Mouse (Mus musculus) ES-Bruce4 (cell line): ENCODE measurements at regions not wholly inside any gene's neighbourhood (a gene's known extent, or its start where the extent isn't known, plus 50 kb on each side); places are given as distances from the start of the nearest gene placed in this dataset.

ENCODE experiments used
- H3K27ac ChIP-seq: 2 replicates; pipeline ENCODE4 v1.5.1; 2012; ENCODE audit warnings: low read length, inconsistent platforms; ENCODE audit not compliant: insufficient read depth
- H3K27me3 ChIP-seq: 2 replicates; pipeline ENCODE4 v1.6.1; 2012; ENCODE audit warnings: mild to moderate bottlenecking, low read length, inconsistent platforms; ENCODE audit not compliant: control insufficient read depth, poor library complexity, insufficient read depth, severe bottlenecking
- H3K36me3 ChIP-seq: 2 replicates; pipeline ENCODE4 v1.6.1; 2012; ENCODE audit warnings: inconsistent platforms, mild to moderate bottlenecking, low read length, moderate library complexity; ENCODE audit not compliant: control insufficient read depth, poor library complexity, insufficient read depth, severe bottlenecking
- H3K4me1 ChIP-seq: one replicate; pipeline ENCODE4 v1.8.1; 2011; ENCODE audit warnings: low read length; ENCODE audit not compliant: control insufficient read depth, insufficient read depth
- H3K4me3 ChIP-seq: 2 replicates; pipeline ENCODE4 v1.5.1; 2011; ENCODE audit warnings: low read depth, mild to moderate bottlenecking, low read length
- H3K9ac ChIP-seq: 2 replicates; pipeline ENCODE4 v1.6.1; 2012; ENCODE audit warnings: low read depth, mild to moderate bottlenecking, inconsistent platforms; ENCODE audit not compliant: poor library complexity, severe bottlenecking
- H3K9me3 ChIP-seq: replicated peaks from 2 replicates; pipeline ENCODE4 v1.6.1; 2012; ENCODE audit warnings: mild to moderate bottlenecking, low read length, inconsistent platforms; ENCODE audit not compliant: control insufficient read depth, poor library complexity, insufficient read depth, severe bottlenecking
- CTCF ChIP-seq: IDR thresholded peaks from one replicate; pipeline ENCODE4 v1.8.1; 2011; ENCODE audit warnings: low read depth, low read length
- EP300 ChIP-seq: IDR thresholded peaks from 2 replicates; pipeline ENCODE4 v1.6.1; 2011; ENCODE audit warnings: low read depth, low read length; ENCODE audit not compliant: insufficient read depth
- POLR2A ChIP-seq: IDR thresholded peaks from one replicate; pipeline ENCODE4 v1.8.1; 2011; ENCODE audit warnings: low read length; ENCODE audit not compliant: insufficient read depth

DNA sequence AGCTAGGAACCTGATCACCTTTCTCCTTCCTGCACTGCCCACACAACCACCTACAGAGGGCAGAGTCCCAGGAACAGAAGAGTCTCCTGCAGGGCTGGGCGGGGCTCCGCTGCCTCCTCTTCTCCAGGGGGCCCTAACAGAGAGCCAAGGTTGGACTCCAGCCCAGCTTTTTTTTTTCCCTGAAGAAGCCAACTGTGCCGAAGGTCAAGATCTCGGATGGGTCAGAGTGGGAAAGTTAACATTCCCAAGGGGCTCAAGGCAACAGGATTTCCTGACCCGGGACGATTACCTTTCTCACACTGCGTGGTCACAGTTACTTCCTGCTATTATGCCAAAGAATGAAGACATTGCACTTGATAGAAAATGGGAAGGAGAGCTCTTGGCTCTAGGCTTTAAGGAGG is 156.2 kb upstream of the Gli2 start:
- no peaks in the 10 kb centered on the region for H3K9me3 ChIP-seq
- no peak for TF ChIP-seq CTCF
- no peak for TF ChIP-seq POLR2A
- TF ChIP-seq EP300, result no peak
- no peaks in the 10 kb centered on the region for H3K27me3 ChIP-seq
- H3K9ac ChIP-seq, result no peak overlapping the region
- H3K4me3 ChIP-seq, result no peak overlapping the region
- H3K36me3 ChIP-seq, result no peaks in the 10 kb centered on the region
- H3K27ac ChIP-seq, result no peak overlapping the region
- H3K4me1 ChIP-seq, result no peaks in the 10 kb centered on the region

DNA sequence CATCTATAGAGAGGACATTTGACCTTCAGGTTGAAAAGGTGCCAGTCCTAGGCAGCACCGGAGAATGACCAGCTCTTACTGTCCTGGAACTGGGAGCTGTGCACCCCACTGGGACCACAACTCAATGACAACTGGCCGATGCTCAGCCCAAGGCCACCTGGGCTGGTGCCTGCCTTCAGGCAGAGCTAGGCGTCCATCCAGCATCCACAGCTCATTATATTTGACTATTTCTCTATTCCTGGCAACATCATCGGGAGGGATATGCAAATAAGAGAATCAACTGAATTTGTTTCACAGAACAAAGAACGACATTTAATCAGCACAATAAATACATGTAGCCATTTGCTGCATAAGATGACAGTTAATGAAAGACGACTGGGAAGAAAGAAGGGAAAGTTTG is 149.0 kb upstream of the Gli2 start:
- Histone ChIP-seq H3K4me3 (no peak overlapping the region), H3K4me1 (no peaks in the 10 kb centered on the region), H3K27ac (no peak overlapping the region), H3K27me3 (no peaks in the 10 kb centered on the region), H3K36me3 (no peaks in the 10 kb centered on the region), H3K9me3 (no peaks in the 10 kb centered on the region), H3K9ac (no peak overlapping the region)
- TF ChIP-seq CTCF (no peak), EP300 (no peak)

DNA sequence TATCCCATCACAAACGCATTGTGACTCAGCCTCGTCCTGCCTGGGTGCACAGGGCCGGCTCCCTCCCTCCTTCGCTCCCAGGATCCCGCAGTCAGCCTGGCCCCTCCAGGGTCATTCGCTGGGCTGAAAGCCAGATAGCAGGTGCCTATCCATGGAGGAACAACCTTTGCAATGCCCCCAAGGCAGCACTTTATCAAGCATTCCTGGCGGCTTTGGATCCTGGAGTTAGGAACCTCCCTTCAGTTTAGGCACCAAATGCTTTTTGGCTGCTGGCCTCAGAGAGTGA is 143.9 kb upstream of the Gli2 start:
- TF ChIP-seq POLR2A (no peak), EP300 (no peak), CTCF (no peak)
- no peak overlapping the region for H3K27ac ChIP-seq
- no peak overlapping the region for H3K4me3 ChIP-seq
- H3K9me3 ChIP-seq, result no peaks in the 10 kb centered on the region
- H3K27me3 ChIP-seq, result no peaks in the 10 kb centered on the region
- no peak overlapping the region for H3K9ac ChIP-seq
- H3K4me1 ChIP-seq, result no peaks in the 10 kb centered on the region
- no peaks in the 10 kb centered on the region for H3K36me3 ChIP-seq

DNA sequence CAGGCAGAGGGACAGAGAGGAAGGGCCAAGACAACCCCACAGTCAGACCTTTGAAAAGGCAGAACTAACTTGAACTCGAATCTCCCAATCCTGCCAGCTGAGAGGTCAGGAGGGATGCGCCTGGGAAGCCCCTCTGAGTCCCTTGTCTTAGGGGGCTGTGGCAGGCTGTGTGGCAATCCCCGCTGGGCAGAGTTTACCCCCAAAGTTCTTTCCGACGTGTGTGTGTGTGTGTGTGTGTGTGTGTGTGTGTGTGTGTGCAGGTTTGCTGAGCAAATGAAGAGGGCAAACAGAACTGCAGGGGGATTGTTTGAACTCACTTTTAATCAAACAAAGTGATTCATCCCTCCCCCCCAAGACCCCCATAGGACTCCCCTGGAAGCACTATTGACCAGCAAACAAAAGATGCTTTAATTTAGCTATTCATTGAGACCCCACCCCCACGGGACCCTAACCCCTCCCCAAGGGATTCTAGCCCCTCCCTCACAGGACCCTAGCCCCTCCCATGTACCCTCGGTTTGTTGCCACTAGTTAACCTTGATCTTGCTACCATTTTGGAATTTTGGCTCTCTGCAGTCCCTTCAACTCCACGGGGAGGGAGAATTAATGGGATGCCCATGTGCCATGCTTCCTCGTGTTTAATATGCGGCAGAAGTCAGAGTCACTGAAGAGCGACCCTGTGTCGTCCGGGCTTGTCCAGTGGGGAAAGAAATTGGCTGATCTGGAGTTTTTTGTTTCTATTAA is 143.4 kb upstream of the Gli2 start:
- no peaks in the 10 kb centered on the region for H3K27me3 ChIP-seq
- no peak overlapping the region for H3K4me3 ChIP-seq
- no peak overlapping the region for H3K27ac ChIP-seq
- no peak overlapping the region for H3K9ac ChIP-seq
- no peaks in the 10 kb centered on the region for H3K36me3 ChIP-seq
- TF ChIP-seq POLR2A (no peak), CTCF (no peak), EP300 (no peak)
- H3K9me3 ChIP-seq, result no peaks in the 10 kb centered on the region
- no peaks in the 10 kb centered on the region for H3K4me1 ChIP-seq

DNA sequence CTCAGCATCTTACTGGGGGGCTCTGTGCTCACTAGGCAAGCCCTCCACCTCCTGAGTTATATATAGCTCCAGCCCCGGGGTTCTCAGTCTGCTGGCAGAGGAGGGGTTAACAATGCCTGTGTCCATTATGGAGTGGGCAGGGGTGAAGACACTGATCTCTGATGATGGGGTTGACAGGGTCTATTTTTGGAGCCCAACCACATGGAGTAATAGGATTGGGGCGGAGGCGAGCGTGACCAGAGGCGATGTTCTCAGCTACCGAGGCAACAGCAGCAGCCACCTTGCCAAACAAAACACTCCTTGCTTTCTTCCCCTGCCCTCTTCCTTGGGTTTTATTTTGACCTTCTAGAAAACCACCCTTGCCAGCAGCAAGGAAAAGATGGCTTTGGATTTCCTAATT is 141.1 kb upstream of the Gli2 start:
- Histone ChIP-seq H3K27me3 (no peaks in the 10 kb centered on the region), H3K36me3 (no peaks in the 10 kb centered on the region), H3K9ac (no peak overlapping the region), H3K27ac (no peak overlapping the region), H3K9me3 (no peaks in the 10 kb centered on the region), H3K4me1 (no peaks in the 10 kb centered on the region), H3K4me3 (no peak overlapping the region)
- TF ChIP-seq CTCF, result no peak
- no peak for TF ChIP-seq EP300
- no peak for TF ChIP-seq POLR2A

DNA sequence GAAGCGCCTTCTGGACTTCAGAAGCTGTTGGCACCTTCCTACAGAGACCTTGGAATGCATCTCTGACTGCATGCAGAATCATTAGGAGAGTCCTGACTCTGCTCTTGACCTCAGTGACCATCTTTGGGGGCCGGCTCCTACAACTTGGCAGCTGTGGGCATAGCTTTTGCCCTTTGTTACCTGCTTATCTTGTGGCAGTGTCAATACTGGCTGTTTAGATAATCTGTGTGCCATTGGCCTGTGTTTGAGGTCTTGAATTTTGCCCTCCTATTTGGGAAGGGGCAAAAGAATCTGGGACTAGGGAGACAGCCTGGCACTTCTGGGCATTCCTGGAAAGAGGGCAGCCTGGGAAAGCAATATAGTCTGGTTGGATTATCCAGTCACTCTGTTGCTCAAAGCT is 137.8 kb upstream of the Gli2 start:
- Histone ChIP-seq H3K9ac (no peak overlapping the region), H3K27ac (no peak overlapping the region), H3K27me3 (no peaks in the 10 kb centered on the region), H3K4me3 (no peak overlapping the region), H3K36me3 (no peaks in the 10 kb centered on the region), H3K9me3 (no peaks in the 10 kb centered on the region), H3K4me1 (no peaks in the 10 kb centered on the region)
- TF ChIP-seq EP300, result no peak
- TF ChIP-seq CTCF, result no peak
- no peak for TF ChIP-seq POLR2A

DNA sequence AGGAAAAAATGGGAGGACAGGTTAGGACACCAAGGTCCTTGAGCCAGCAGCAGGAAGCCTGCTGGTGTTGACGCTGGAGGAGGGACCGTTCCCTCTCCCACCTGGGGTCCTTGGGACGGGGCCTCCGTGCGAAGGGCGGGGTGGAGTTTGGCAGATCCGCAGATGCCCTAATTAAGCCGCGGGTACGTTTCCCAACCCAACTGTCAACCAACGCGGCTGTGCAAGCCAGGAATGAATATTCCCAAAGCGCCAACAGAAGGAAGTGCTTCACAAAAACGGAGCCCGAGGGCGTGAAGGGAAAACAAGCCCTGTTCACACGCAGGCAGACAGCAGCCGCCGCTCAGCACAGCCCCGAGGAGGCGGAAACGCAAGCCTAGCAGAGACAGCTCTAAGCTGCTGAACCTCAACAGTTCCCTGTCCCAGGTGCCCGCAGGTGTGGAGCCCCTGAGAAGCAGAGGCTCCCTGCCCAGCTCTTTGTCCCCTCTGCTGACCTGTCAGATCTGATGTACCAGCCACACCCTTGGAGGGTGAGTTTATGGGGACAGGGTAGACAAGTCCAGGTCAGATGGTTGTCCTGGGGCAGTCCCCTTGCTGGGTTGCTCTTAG is 136.1 kb upstream of the Gli2 start:
- TF ChIP-seq EP300 (no peak), POLR2A (no peak), CTCF (no peak)
- Histone ChIP-seq H3K9me3 (no peaks in the 10 kb centered on the region), H3K4me1 (no peaks in the 10 kb centered on the region), H3K27ac (no peak overlapping the region), H3K36me3 (no peaks in the 10 kb centered on the region), H3K27me3 (no peaks in the 10 kb centered on the region), H3K9ac (no peak overlapping the region), H3K4me3 (peak overlapping the region; percentile 17; the same call in 1 of the 2 replicates)
